Mouse (Mus musculus) kidney, adult 2 months (tissue): ENCODE data around the gene Nploc4.

Experiments used
- CTCF ChIP-seq: fragments of 200-500 bp; conservative IDR thresholded peaks from 2 replicates; pipeline ENCODE4 v1.5.1; 2011; ENCODE audit warnings: low read depth, mild to moderate bottlenecking, control low read depth, low read length, moderate library complexity, mixed read lengths; ENCODE audit not compliant: insufficient read depth, insufficient read length
- POLR2A ChIP-seq: fragments of 200-500 bp; IDR thresholded peaks from one replicate; pipeline ENCODE4 v1.6.1; 2011; ENCODE audit warnings: low read depth, low read length, control low read depth

DNA sequence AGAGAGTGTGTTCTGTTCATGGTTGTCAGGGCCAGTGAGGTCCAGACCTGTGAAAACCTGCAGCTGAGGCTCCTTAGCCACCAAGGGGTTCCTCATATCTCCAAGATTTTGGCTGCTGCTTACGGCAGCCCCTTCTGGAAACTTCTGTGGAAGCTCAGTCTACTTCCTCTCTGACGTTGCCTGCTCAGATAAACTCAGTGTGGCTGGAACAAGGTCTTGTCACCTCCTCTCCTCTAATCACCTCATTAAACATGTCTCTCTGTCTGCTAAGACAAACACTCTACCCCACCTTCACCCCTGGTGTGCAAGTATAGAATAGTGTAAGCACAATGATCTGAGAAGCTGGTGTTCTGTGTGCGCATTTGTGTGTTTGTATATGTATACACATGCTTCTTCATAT lies 8.0 kb upstream of the Nploc4 start:
- TF ChIP-seq CTCF (no peak), POLR2A (no peak)
